Mouse (Mus musculus) bone marrow macrophage, adult 2 months (primary cell): ENCODE data around the gene Scgb2b3. TPM values are rescaled to one million over a fixed set of nuclear protein-coding genes. Genes with fewer than 3 reads are reported as not detected.

ENCODE experiments used
- H3K27ac ChIP-seq: 2 replicates; pipeline ENCODE4 v1.5.1; 2012; ENCODE audit warnings: low read depth, low read length; ENCODE audit not compliant: insufficient read depth
- H3K4me1 ChIP-seq: 2 replicates; pipeline ENCODE4 v1.6.1; 2012; ENCODE audit warnings: low read length; ENCODE audit not compliant: control insufficient read depth, insufficient read depth
- H3K4me3 ChIP-seq: 2 replicates; pipeline ENCODE4 v1.5.1; 2012; ENCODE audit warnings: mild to moderate bottlenecking, low read length, moderate library complexity; ENCODE audit not compliant: insufficient read depth
- CTCF ChIP-seq: IDR thresholded peaks from 2 replicates; pipeline ENCODE4 v1.5.1; 2012; ENCODE audit warnings: low read depth, mild to moderate bottlenecking, low read length, moderate library complexity
- POLR2A ChIP-seq: IDR thresholded peaks from 2 replicates; pipeline ENCODE4 v1.6.1; 2012; ENCODE audit warnings: mild to moderate bottlenecking, low read depth, low read length, borderline replicate concordance
- polyA plus RNA-seq: library from polyadenylated mRNA; stranded (reverse); fragments of >200 nt; gene quantifications from 2 replicates; pipeline ENCODE4 v1.2.4, GENCODE M21; 2012; ENCODE audit not compliant: missing spikeins, insufficient read depth, insufficient read length

Gene Scgb2b3
- not detected in 2 replicates for polyA plus RNA-seq

- TF ChIP-seq POLR2A = no peak
- no peak for TF ChIP-seq CTCF
- H3K27ac ChIP-seq = no peak within 1 kb of the TSS
- H3K4me1 ChIP-seq = no peaks in the 10 kb centered on the region
- no peak within 1 kb of the TSS for H3K4me3 ChIP-seq
These were observed at the start of gene Scgb2b3 for GRCm38 (mm10) chr7:31362022-31362560. Scgb2b3 (minus strand) TSS chr7:31362072.

DNA sequence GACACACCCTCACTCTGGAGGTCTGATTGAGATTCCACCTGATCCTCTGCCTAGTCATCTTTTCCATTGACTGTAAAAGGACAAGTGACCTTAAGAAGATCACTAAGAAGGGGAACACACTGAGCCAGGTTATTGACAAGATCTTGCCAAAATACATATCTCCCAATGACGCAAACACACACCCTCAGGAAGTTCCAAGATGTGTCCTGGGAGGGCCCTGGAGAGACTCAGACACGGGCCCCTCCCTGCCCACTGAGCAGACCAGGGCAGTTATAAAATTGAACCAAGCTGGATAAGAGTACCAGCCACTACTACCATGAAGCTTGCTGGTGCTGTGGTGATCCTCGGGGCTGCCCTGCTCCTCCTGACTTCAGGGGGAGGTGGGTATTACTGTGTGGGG is 13.4 kb upstream of the Scgb2b3 start, which contains the start of gene Scgb1b3:
Scgb1b3 (plus strand) TSS at position 301 of the 400 bp plus-strand sequence.
- no peaks in the 10 kb centered on the region for H3K4me1 ChIP-seq
- no peak for TF ChIP-seq CTCF
- H3K4me3 ChIP-seq = no peak within 1 kb of the TSS
- no peak within 1 kb of the TSS for H3K27ac ChIP-seq

Other genes with a start within 250 kb of the Scgb2b3 start
- 30.9 and 39.0 TPM in 2 replicates for gene Hpn, start 246.8 kb downstream of the Scgb2b3 start, polyA plus RNA-seq
- gene Scn1b, start 235.1 kb downstream of the Scgb2b3 start, polyA plus RNA-seq = 30.7 and 33.7 TPM in 2 replicates
- 63.6 and 99.3 TPM in 2 replicates for gene Gramd1a, start 206.2 kb downstream of the Scgb2b3 start, polyA plus RNA-seq
- not detected in 2 replicates for gene Scgb2b2, start 71.6 kb downstream of the Scgb2b3 start, polyA plus RNA-seq
- not detected in 2 replicates for gene Scgb1b2, start 70.3 kb downstream of the Scgb2b3 start, polyA plus RNA-seq
- not detected in 2 replicates for gene Scgb1b3, start 13.5 kb upstream of the Scgb2b3 start, polyA plus RNA-seq